Mouse (Mus musculus) ovary, postnatal 10 days (tissue): ENCODE results near the gene Col12a1.

Source experiments
- DNase-seq: peaks from one replicate; pipeline ENCODE4 v3.0.0; 2022; ENCODE audit warnings: low spot score

Gene Col12a1

DNA sequence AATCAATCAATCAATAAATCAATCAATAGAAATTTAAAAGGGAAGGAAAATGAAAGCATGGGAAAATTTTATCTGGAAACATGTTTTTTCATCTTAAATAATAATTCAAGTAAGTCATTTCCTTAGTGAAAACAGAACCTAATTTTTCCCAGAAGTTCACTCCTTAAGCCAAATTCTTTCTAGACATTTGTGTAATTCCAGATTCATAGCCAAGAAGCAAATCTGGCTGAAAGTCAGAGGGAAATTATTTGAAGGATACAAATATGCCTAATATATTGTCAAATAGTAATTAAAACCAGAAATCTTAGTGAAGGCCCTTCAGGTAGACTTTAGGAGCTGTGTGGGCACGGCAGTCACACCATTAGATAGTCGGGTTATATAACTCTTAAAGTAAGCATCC is 115.2 kb downstream of the Col12a1 start:
- no peak for DNase-seq

DNA sequence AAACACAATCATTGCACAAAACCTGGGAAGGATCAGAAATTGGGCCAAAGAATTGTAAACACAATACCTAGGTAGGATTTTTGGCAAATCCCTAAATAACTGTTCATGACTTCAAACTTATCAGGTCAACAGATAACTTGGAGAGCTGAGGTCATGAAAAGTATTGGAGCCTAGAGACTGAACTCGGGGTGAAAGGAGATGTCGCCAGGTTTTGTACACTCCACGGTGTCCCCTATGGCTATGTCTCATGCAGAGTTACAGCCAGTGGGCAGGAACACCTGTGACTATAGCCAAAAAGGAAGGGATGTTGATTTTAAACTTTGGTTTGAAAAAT is 118.4 kb downstream of the Col12a1 start:
- DNase-seq, result no peak

DNA sequence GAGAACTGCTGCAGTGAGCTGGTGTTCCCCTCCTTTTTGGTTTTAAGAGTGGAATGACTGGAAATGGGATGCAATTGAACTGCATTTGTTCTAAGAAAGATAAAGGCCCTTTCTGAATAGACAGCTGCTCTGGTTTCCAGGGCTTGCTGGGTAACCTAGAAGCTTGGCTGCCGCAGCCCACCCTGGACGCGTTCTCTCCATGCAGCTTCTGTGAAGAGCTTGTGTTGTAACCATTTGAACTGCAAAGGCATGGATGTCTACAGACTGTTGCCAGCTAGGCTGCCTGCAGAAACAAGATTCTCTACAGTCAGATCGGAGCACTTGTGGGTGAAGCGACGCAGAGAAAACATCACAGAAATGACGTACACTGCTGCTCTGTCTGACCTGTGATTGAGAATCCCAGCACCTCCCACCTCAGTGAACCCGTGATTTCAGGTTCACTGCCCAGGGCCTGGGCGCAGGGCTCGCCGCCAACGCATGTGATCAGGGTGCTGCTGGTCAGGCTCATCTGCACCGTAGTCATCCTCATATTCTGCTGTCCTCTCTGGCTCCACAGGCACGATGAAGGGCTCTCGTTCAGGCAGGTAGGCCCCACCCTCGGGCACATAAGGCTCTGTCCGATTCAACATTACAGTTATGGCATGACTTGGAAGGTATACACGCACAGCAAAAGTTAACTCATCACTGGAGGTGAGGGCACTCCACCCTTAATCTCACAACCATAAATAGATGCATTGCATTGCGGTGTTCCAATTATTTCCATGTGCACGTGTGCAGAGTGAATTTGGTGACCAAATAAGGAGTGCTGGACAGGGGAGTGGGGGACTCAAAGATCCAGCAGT is 119.0 kb downstream of the Col12a1 start:
- no peak for DNase-seq

DNA sequence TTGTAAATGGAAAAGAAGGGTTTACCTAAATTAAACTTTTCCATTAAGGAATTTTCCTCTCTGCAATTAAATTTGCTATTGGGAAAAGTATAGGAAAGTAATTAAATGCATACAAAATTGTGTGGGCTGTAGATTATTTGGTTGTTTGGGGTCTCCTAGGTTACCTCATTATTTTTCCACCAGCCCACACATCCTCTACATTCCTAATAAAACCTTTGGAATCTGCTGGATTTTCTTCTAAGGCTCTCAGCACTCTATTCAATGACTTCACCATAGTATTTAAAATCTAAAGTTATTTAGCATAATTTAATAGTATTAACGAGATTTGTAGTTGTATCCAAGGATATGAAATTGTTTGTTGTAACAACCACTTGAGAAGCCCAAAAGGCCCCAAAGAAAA is 120.1 kb downstream of the Col12a1 start:
- no peak for DNase-seq

DNA sequence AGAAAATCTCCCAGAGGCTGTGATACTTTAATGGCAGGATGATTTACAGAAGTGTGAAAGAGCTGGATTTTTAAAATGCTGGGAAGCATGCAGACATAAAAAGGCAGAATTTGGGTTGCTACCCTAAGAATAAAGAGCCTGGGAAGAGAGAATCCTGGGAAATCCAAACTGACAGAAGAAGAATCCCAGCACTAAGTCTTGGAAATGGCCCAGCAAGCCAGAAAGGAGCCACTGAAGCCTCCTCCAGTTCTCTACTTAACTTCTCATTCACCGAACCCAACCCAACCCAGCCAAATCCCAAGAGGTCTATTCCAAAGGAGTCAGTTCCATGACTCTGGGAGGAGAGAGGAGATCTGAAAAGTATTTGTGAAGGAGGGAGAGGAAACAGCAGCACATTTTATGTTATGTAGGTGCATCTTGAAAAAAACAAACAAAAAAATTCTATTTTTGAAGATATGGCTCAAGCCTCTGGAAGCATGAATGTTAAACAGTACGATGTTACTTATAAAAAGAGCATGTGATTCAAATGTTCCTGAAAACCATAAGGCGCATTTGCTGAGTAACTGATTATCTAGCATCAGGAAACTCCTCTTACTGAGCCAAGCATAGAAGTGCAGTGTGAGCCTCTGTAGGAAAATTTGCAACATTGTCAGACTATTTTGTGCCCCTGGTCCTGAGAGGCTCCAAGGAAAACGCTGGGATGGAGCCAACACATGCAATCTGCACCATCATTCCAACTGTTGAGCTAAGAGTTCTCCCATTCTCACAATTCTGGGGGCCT is 132.0 kb downstream of the Col12a1 start:
- DNase-seq, result no peak

DNA sequence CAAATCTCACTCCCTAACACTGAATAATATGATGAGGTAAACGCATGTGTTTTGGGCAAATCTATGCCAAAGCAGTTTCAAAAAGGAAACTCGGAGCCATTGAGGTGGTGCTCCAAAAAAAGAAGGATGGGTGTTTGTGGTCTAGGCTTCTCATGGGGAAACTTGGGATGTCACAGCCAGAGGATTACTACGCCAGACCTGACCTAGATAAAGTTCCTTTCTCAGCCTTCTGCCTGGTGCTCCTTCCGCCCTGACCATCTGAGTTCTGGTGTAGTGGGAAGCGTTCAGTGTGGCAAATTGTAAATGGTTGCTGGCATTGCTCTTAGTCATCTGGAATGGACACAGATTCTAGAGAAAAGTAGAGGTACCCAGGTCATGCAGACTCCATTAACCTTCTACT is 151.8 kb downstream of the Col12a1 start:
- DNase-seq, result no peak

DNA sequence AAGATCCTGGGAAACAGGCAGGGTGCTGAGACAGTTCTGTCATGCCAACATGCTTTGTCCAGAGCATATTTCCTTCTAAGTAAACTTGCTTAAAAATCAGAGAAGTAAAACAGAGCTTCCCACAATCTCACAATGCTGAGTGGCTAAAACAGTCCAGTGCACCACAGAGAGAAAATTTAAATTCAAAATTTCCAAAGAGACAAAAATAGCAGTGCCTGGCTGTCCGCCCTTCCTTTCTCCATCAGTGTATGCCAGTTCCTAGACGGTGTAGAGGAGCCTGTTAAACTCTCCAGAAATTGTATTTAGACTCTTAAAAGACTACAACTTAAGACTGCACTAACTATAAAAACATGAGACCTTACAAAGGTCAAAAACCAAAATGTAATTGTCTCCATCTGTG is 165.3 kb downstream of the Col12a1 start:
- DNase-seq, result no peak
